Mouse (Mus musculus) spleen, adult 2 months (tissue): ENCODE data around the gene Zer1.

Source experiments
- CTCF ChIP-seq: fragments of 200-500 bp; IDR thresholded peaks from 2 replicates; pipeline ENCODE4 v1.5.1; 2011; ENCODE audit warnings: mild to moderate bottlenecking, inconsistent platforms; ENCODE audit not compliant: insufficient read depth, insufficient read length, insufficient replicate concordance; ENCODE audit errors: extremely low read depth
- POLR2A ChIP-seq: fragments of 200-500 bp; IDR thresholded peaks from 2 replicates; pipeline ENCODE4 v1.6.1; 2011; ENCODE audit warnings: low read depth, low read length, inconsistent platforms

GRCm38 (mm10) chr2:30164340-30164932, 40.1 kb upstream of the Zer1 start:
- TF ChIP-seq POLR2A (no peak), CTCF (no peak)
